Mouse (Mus musculus) midbrain, embryonic 16.5 days (tissue): ENCODE measurements around the gene Ddr1. TPM values are rescaled to one million over a fixed set of nuclear protein-coding genes. Genes with fewer than 3 reads are reported as not detected.

Experiments used
- ATAC-seq: fragments of 200-750 bp; cut with Nextera tagmentation; 2 replicates; pipeline ENCODE4 v1.8.0; 2017; ENCODE audit warnings: moderate TSS enrichment
- H3K27ac ChIP-seq: fragments of 300-500 bp; sonication (generic); 2 replicates; pipeline ENCODE4 v1.5.1; 2014; ENCODE audit warnings: mild to moderate bottlenecking, low read length, mixed read lengths
- H3K27me3 ChIP-seq: fragments of 300-500 bp; sonication (generic); 2 replicates; pipeline ENCODE4 v1.6.1; 2014; ENCODE audit warnings: low read depth, low read length, mixed read lengths; ENCODE audit not compliant: control insufficient read depth, insufficient read depth
- H3K36me3 ChIP-seq: fragments of 300-500 bp; sonication (generic); 2 replicates; pipeline ENCODE4 v1.6.1; 2014; ENCODE audit warnings: mild to moderate bottlenecking, low read length, moderate library complexity, mixed read lengths; ENCODE audit not compliant: control insufficient read depth, insufficient read depth
- H3K4me1 ChIP-seq: fragments of 300-500 bp; sonication (generic); 2 replicates; pipeline ENCODE4 v1.6.1; 2014; ENCODE audit warnings: mild to moderate bottlenecking, low read length, mixed read lengths; ENCODE audit not compliant: control insufficient read depth, insufficient read depth
- H3K4me2 ChIP-seq: fragments of 300-500 bp; sonication (generic); 2 replicates; pipeline ENCODE4 v1.6.1; 2014; ENCODE audit warnings: mild to moderate bottlenecking, low read length, mixed read lengths
- H3K4me3 ChIP-seq: fragments of 300-500 bp; sonication (generic); 2 replicates; pipeline ENCODE4 v1.5.1; 2014; ENCODE audit warnings: low read depth, mild to moderate bottlenecking, low read length, moderate library complexity, mixed read lengths
- H3K9ac ChIP-seq: fragments of 300-500 bp; sonication (generic); 2 replicates; pipeline ENCODE4 v1.6.1; 2014; ENCODE audit warnings: low read depth, low read length, mixed read lengths
- H3K9me3 ChIP-seq: fragments of 300-500 bp; sonication (generic); replicated peaks from 2 replicates; pipeline ENCODE4 v1.6.1; 2014; ENCODE audit warnings: mild to moderate bottlenecking, low read length, mixed read lengths; ENCODE audit not compliant: control insufficient read depth, poor library complexity, severe bottlenecking
- WGBS: fragments of 180-500 bp; shearing (Covaris S2); extraction: QIAGEN DNeasy Blood & Tissue Kit; methylation state at CpG from one replicate; pipeline ENCODE4 v1.1.7; 2014; 5-methylcytosine and 5-hydroxymethylcytosine counted together
- polyA plus RNA-seq: library from polyadenylated mRNA; unstranded; fragments of >200 nt; fragmentation: Nextera tagmentation; extraction: Ambion mirVana; gene quantifications from 2 replicates; pipeline ENCODE4 v1.2.1, GENCODE M21; 2015

Gene Ddr1
- polyA plus RNA-seq, 1 experiment from 2014 or later: 87.8 TPM

DNA sequence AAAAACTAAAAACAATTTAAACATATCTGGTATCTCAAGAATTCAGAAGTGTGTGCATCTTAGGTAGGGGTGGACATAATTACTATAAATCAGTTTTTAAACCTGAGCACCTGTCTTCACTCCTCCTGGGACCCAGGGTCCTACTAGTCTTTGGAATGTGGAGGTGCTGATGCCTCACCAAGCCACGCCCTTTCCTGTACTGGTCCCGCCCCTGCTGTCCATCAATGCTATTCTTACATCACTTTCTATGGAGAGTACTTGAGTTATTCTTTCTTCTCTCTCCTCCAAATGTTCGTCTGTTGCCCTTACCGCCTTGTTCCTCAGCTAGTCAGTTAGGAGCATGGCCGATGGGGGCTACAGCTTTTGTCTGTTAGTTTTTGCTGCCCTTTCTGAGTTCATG, 68.1 kb downstream of the Ddr1 start:
- 43% methylated on average over 5 of the region's 5 CpGs for WGBS
- peak; percentile 26; the same call in 1 of the 2 replicates for ATAC-seq
- Histone ChIP-seq H3K4me1 (no peaks in the 10 kb centered on the region), H3K27me3 (no peaks in the 10 kb centered on the region), H3K9ac (no peak overlapping the region), H3K4me2 (peak overlapping the region; percentile 16; the same call in 1 of the 2 replicates), H3K4me3 (no peak overlapping the region), H3K9me3 (no peaks in the 10 kb centered on the region), H3K36me3 (no peaks in the 10 kb centered on the region), H3K27ac (no peak overlapping the region)

DNA sequence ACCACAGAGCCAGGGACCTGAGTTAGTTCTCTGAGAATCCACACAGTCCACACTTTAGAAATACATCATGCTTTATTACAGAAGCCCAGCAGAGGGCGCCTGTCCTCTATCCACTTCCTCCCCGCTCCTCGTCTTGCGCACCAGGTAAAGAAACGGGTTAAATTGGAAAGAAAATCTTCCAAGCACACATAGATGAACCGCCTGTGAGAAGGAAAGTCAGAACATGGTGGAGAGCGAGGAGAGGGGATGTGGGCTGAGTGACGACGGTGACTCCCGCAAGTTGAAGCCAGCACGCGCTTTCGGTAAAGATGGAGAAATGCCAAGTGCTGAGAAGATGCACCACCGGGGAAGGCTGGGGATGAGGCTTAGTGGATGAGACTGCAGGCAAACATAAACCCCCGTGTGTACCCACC, 68.7 kb downstream of the Ddr1 start:
- no peaks in the 10 kb centered on the region for H3K27me3 ChIP-seq
- peak overlapping the region; percentile 10; the same call in 1 of the 2 replicates for H3K9ac ChIP-seq
- no peaks in the 10 kb centered on the region for H3K4me1 ChIP-seq
- peak; percentile 65 for ATAC-seq
- H3K4me3 ChIP-seq: peak overlapping the region; percentile 40
- peak overlapping the region; percentile 63 for H3K27ac ChIP-seq
- peak overlapping the region; percentile 67 for H3K4me2 ChIP-seq
- H3K9me3 ChIP-seq: no peaks in the 10 kb centered on the region
- no peaks in the 10 kb centered on the region for H3K36me3 ChIP-seq
- WGBS: 1% methylated on average over 15 of the region's 15 CpGs

DNA sequence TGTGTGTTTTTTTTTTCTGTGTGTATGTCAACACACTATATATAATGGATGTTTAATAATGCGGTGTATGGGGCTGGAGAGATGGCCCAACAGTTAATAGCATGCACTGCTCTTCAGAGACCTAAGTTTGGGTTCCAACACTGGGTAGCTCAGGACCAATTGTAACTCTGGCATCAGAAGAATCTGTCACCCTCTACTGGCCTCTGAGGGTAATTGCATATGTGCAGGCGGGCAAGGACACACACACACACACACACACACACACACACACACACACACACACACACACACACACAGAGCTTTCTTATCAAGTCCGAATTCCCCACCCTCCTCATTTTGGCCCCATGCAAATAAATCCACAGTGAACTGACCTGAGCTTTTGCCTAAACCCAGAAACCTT, 69.2 kb downstream of the Ddr1 start:
- H3K36me3 ChIP-seq: no peaks in the 10 kb centered on the region
- no peaks in the 10 kb centered on the region for H3K4me1 ChIP-seq
- H3K9me3 ChIP-seq: no peaks in the 10 kb centered on the region
- no peak overlapping the region for H3K4me2 ChIP-seq
- H3K9ac ChIP-seq: no peak overlapping the region
- no peak for ATAC-seq
- H3K27ac ChIP-seq: no peak overlapping the region
- WGBS: 80% methylated on average over 3 of the region's 3 CpGs
- H3K27me3 ChIP-seq: no peaks in the 10 kb centered on the region
- H3K4me3 ChIP-seq: no peak overlapping the region

- Histone ChIP-seq H3K27ac (no peak overlapping the region), H3K9ac (no peak overlapping the region)
These were observed 70.4 kb downstream of the Ddr1 start for GRCm38 (mm10) chr17:35633992-35634391.

More at GRCm38 (mm10) chr17:35633992-35634391, 70.4 kb downstream of the Ddr1 start:
- H3K4me3 ChIP-seq: no peak overlapping the region
- H3K36me3 ChIP-seq: no peaks in the 10 kb centered on the region
- no peak overlapping the region for H3K4me2 ChIP-seq
- WGBS: 14% methylated on average over 1 of the region's 1 CpGs
- no peaks in the 10 kb centered on the region for H3K9me3 ChIP-seq
- no peaks in the 10 kb centered on the region for H3K4me1 ChIP-seq
- ATAC-seq: no peak
- H3K27me3 ChIP-seq: no peaks in the 10 kb centered on the region

Other genes starting within 250 kb of the Ddr1 start
- gene H2-Q10, start 234.5 kb downstream of the Ddr1 start, polyA plus RNA-seq: 0.30 and 0.31 TPM in 2 replicates
- 0.37 TPM in 1 of 2 replicates, not detected in the other for gene Pou5f1, start 198.6 kb downstream of the Ddr1 start, polyA plus RNA-seq
- 8.5 and 9.4 TPM in 2 replicates for gene Tcf19, start 187.8 kb downstream of the Ddr1 start, polyA plus RNA-seq
- 3.7 and 4.0 TPM in 2 replicates for gene Cchcr1, start 187.5 kb downstream of the Ddr1 start, polyA plus RNA-seq
- gene Psors1c2, start 171.4 kb downstream of the Ddr1 start, polyA plus RNA-seq: 0.60 and 0.68 TPM in 2 replicates
- 0.07 and 0.09 TPM in 2 replicates for gene Cdsn, start 152.5 kb downstream of the Ddr1 start, polyA plus RNA-seq
- gene 2300002M23Rik, start 137.2 kb downstream of the Ddr1 start, polyA plus RNA-seq: not detected in 2 replicates
- gene Sfta2, start 103.1 kb downstream of the Ddr1 start, polyA plus RNA-seq: not detected in 2 replicates
- gene Gm9573, start 78.0 kb downstream of the Ddr1 start, polyA plus RNA-seq: not detected in 2 replicates
- gene Mucl3, start 60.9 kb downstream of the Ddr1 start, polyA plus RNA-seq: 0.07 and 0.14 TPM in 2 replicates
- gene Vars2, start 37.0 kb downstream of the Ddr1 start, polyA plus RNA-seq: 15.1 and 15.3 TPM in 2 replicates
- gene Gtf2h4, start 30.9 kb downstream of the Ddr1 start, polyA plus RNA-seq: 26.5 and 27.3 TPM in 2 replicates
- gene Ier3, start 117.1 kb upstream of the Ddr1 start, polyA plus RNA-seq: 8.9 and 10.5 TPM in 2 replicates
- 102 and 104 TPM in 2 replicates for gene Flot1, start 118.6 kb upstream of the Ddr1 start, polyA plus RNA-seq
- gene Tubb5, start 133.7 kb upstream of the Ddr1 start, polyA plus RNA-seq: 1,852 and 1,913 TPM in 2 replicates
- 8.6 and 10.3 TPM in 2 replicates for gene Mdc1, start 136.9 kb upstream of the Ddr1 start, polyA plus RNA-seq
- gene Nrm, start 156.7 kb upstream of the Ddr1 start, polyA plus RNA-seq: 13.5 and 14.6 TPM in 2 replicates
- 18.4 and 18.8 TPM in 2 replicates for gene Ppp1r18, start 161.0 kb upstream of the Ddr1 start, polyA plus RNA-seq
- 28.4 and 30.5 TPM in 2 replicates for gene Dhx16, start 175.2 kb upstream of the Ddr1 start, polyA plus RNA-seq
- 63.9 and 76.4 TPM in 2 replicates for gene 2310061I04Rik, start 192.8 kb upstream of the Ddr1 start, polyA plus RNA-seq
- 455 and 465 TPM in 2 replicates for gene Atat1, start 205.5 kb upstream of the Ddr1 start, polyA plus RNA-seq
- gene Mrps18b, start 211.8 kb upstream of the Ddr1 start, polyA plus RNA-seq: 46.9 and 54.4 TPM in 2 replicates
- 38.9 and 43.0 TPM in 2 replicates for gene Ppp1r10, start 211.8 kb upstream of the Ddr1 start, polyA plus RNA-seq